Mouse (Mus musculus): ENCODE measurements around the gene Aida. TPM values are rescaled to one million over a fixed set of nuclear protein-coding genes. Genes with fewer than 3 reads are reported as not detected.
"Not testable (repeated sequence)": the region's sequence is repeated elsewhere in the genome, so short reads cannot be mapped to it uniquely, and the experiment has no call there.

The Aida gene
- polyA plus RNA-seq, 1 experiment from 2014 or later, result 72.7 TPM

DNA sequence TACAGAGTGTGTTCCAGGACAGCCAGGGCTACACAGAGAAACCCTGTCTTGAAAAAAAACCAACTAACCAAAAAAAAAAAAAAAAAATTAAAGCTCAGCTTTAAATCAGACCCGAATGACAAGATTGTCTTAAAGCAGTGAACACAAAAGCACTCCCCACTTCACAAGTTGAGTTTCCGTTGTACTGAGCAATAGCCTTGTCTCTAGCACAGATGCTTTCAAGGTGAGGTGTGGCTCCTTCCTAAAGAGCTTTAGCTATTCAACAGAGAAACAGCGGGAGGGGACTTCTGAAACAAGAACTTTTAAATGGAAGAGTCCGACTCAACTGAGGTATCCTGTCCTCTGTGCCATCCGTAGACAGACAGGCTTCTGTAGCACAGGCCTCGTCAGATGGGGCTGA is 28.0 kb downstream of the Aida start:
- Histone ChIP-seq H3K9me3 (replicated peaks) (no peaks in the 10 kb centered on the region), H3K4me1 (no peaks in the 10 kb centered on the region), H3K27ac (no peak overlapping the region), H3K4me3 (no peak overlapping the region), H3K9ac (no peak overlapping the region), H3K36me3 (peaks cover 73% of the 10 kb centered on the region), H3K4me2 (replicated peaks) (no peak overlapping the region), H3K27me3 (no peaks in the 10 kb centered on the region)
- 95% methylated on average over 6 of the region's 6 CpGs for WGBS
- ATAC-seq (ENCODE audit: low FRiP score), result no peak

DNA sequence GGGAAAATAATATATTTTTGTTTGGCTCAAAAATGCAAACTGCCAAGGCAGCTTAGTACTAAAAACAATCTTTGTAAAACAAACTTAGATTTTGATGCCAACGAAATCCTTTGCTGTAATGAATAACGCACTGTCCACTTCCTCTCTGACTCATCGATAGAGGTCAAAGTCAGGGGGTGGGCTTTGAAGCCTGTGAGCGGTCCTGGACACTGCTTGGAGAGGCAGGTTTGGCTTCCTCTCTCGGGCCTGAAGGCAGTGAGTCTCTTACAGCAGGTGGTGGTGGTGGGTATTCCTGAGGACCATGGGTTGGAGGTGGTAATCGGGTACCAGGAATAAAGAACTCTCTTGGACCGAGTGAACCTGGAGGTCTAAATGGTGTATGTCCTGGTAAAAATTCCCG is 30.8 kb downstream of the Aida start:
- Histone ChIP-seq H3K27me3 (no peaks in the 10 kb centered on the region), H3K4me1 (no peaks in the 10 kb centered on the region), H3K4me3 (no peak overlapping the region), H3K36me3 (peaks cover 78% of the 10 kb centered on the region), H3K27ac (no peak overlapping the region), H3K9me3 (replicated peaks) (no peaks in the 10 kb centered on the region), H3K4me2 (replicated peaks) (no peak overlapping the region), H3K9ac (no peak overlapping the region)
- WGBS, result 94% methylated on average over 8 of the region's 8 CpGs
- ATAC-seq (ENCODE audit: low FRiP score), result no peak

DNA sequence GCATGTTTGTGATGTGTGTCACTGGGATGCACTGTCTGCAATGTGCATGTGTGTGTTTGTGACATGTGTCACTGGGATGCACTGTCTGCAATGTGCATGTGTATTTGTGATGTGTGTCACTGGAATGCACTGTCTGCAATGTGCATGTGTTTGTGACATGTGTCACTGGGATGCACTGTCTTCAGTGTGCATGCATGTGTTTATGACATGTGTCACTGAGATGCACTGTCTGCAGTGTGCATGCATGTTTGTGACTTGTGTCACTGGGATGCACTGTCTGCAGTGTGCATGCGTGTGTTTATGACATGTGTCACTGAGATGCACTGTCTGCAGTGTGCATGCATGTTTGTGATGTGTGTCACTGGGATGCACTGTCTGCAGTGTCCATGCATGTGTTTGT is 46.5 kb downstream of the Aida start:
- not testable (repeated sequence) for ATAC-seq (ENCODE audit: low FRiP score); H3K4me2 ChIP-seq (replicated peaks); H3K4me3 ChIP-seq; H3K27me3 ChIP-seq; H3K9ac ChIP-seq; H3K9me3 ChIP-seq (replicated peaks); H3K27ac ChIP-seq
- WGBS, result 100% methylated on average over 1 of the region's 1 CpGs
- H3K4me1 ChIP-seq, result peaks cover 14% of the 10 kb centered on the region
- peaks cover 32% of the 10 kb centered on the region for H3K36me3 ChIP-seq

DNA sequence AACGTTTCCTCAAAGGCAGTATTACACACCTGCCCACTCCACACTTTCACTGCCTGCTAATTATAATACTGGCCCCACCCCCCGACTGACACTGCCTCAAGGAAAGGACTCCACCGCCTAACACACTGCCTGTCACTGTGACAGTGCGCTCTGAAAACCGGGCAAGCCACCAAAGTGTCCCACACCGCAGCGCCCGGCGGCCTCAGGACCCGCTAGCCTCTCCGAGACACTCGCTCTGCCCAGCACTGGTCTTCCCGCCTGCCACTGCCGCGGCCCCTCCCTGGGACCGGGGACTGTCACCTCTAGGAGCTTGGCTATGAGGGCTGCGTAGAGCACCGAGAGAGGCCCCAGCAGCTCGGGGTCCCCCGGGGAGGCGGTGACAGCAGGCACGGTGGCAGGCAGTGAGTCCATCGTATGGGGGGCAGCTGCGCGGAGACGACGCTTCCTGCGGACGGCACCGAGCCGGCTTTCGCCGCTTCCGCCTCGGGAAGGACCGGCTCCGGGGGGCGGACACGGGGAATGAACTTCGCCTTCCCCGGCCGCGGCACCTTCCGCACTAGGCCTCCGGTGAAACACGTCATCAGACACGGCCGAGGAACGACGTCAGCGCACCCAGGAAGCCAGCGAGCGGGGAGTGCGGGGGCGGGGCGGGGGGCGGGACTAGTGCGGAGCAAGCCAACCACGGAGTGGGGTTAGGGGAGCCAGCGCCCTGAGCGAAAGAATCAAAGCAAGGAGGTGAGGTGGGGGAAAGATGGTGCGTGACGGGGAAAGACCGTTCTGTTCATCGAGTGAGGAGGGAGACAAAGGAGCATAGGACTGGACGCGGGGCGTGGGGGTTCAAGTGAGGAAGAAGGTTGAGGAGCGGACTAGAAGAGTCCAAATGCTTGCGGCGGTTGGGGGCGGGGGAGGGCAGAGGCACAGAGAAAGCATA is 48.8 kb downstream of the Aida start:
- peaks cover 33% of the 10 kb centered on the region for H3K36me3 ChIP-seq
- H3K9me3 ChIP-seq (replicated peaks), result no peaks in the 10 kb centered on the region
- H3K4me1 ChIP-seq, result peaks cover 14% of the 10 kb centered on the region
- peak; percentile 98 for ATAC-seq (ENCODE audit: low FRiP score)
- WGBS, result under 1% methylated on average over 72 of the region's 72 CpGs
- H3K9ac ChIP-seq, result peak overlapping the region; percentile 86
- H3K27me3 ChIP-seq, result no peaks in the 10 kb centered on the region
- H3K4me3 ChIP-seq, result peak overlapping the region; percentile 91
- peak overlapping the region; percentile 82 for H3K27ac ChIP-seq
- H3K4me2 ChIP-seq (replicated peaks), result peak overlapping the region; percentile 91

DNA sequence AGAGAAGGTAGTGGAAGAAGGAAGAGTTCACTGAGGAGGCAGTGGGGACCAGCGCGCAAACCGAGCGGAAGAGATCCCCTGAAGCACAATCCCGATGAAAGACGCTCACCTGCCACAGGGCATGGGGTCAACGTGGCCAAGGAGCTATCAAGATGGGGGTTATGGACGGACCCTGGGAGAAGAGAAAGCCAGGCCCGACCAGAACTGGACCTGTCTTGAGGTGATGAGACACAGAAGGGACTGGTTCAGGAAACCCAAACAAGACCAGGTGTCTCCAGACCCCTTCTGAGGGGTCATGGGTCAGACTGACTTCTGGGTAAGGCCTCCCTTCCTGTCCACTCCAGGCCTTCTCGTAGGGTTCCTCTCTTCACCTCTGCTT is 49.4 kb downstream of the Aida start:
- ATAC-seq (ENCODE audit: low FRiP score), result peak; percentile 53
- 11% methylated on average over 10 of the region's 10 CpGs for WGBS
- Histone ChIP-seq H3K4me2 (replicated peaks) (peak overlapping the region; percentile 91), H3K27me3 (no peaks in the 10 kb centered on the region), H3K9ac (peak overlapping the region; percentile 86), H3K36me3 (peaks cover 36% of the 10 kb centered on the region), H3K4me3 (peak overlapping the region; percentile 91), H3K4me1 (peaks cover 14% of the 10 kb centered on the region), H3K9me3 (replicated peaks) (no peaks in the 10 kb centered on the region), H3K27ac (peak overlapping the region; percentile 82)

DNA sequence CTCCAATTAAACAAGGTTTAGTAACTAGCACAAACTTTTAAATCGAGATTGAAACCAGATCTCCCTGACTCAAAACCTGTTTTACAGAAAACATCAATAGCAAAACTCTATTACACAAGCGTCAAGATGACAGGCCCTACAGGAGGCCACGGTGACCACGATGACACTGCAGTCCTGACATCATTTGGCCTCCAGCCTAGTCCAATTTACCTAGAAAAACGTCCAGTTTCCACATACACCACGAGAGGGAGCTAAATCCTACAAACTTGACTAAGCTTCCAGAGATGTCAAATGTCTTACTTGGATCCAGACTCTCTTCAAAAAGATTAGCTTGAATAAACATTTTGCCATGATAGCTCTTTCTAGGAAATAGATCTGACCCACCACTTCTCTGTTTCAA is 53.5 kb downstream of the Aida start:
- 29% methylated on average over 6 of the region's 6 CpGs for WGBS
- Histone ChIP-seq H3K4me1 (peaks cover 12% of the 10 kb centered on the region), H3K9me3 (replicated peaks) (no peaks in the 10 kb centered on the region), H3K36me3 (peaks cover 53% of the 10 kb centered on the region), H3K4me3 (no peak overlapping the region), H3K4me2 (replicated peaks) (no peak overlapping the region), H3K9ac (no peak overlapping the region), H3K27ac (no peak overlapping the region), H3K27me3 (no peaks in the 10 kb centered on the region)
- no peak for ATAC-seq (ENCODE audit: low FRiP score)

DNA sequence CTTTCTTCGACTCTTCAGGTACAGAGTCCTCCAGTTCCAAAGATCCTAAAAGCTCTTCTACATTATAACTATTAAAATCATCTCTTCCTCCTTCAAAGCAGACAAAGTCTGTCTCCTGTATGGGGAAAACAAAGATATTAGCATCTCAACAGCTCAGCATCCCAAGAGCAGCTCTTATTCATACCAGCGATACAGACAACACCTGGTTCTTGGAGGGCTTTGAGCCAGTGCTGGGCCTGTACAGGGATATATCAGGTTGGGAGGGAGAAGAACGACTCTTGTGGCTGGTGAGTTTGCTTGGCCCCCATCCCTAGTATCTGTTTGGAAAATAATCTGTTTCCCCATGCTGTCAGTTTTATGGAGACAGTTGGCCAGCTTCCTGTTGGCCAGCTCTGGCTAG is 62.5 kb downstream of the Aida start:
- WGBS, result 94% methylated on average over 3 of the region's 3 CpGs
- no peaks in the 10 kb centered on the region for H3K4me1 ChIP-seq
- no peak overlapping the region for H3K4me3 ChIP-seq
- H3K36me3 ChIP-seq, result peaks cover 65% of the 10 kb centered on the region
- H3K9me3 ChIP-seq (replicated peaks), result no peaks in the 10 kb centered on the region
- no peaks in the 10 kb centered on the region for H3K27me3 ChIP-seq
- no peak overlapping the region for H3K4me2 ChIP-seq (replicated peaks)
- H3K9ac ChIP-seq, result no peak overlapping the region
- no peak overlapping the region for H3K27ac ChIP-seq
- ATAC-seq (ENCODE audit: low FRiP score), result no peak

DNA sequence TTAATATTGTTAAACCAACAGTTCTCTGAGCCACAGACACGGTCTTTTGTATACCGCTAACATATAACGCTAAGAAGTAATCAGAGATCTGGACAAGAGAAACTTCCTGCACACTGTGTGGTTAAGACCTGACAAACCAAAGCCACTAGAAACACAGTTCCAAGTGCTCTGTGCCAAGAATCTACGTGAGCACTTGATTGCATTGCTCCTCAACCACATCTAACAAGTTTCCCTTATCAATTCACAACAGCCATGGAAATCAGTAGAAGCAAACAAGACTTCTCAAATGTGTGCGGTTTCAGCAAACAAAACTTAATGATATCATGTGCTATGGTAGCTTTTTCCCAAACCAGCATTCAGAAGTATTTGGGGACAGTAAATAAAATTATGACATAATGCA is 65.9 kb downstream of the Aida start:
- peaks cover 51% of the 10 kb centered on the region for H3K36me3 ChIP-seq
- H3K27ac ChIP-seq, result no peak overlapping the region
- H3K9ac ChIP-seq, result no peak overlapping the region
- H3K4me2 ChIP-seq (replicated peaks), result no peak overlapping the region
- no peak overlapping the region for H3K4me3 ChIP-seq
- no peak for ATAC-seq (ENCODE audit: low FRiP score)
- WGBS, result 95% methylated on average over 5 of the region's 5 CpGs
- no peaks in the 10 kb centered on the region for H3K9me3 ChIP-seq (replicated peaks)
- 0 out of 2 replicates have a peak, but pooled peaks cover 3% of the 10 kb centered on the region for H3K4me1 ChIP-seq
- H3K27me3 ChIP-seq, result no peaks in the 10 kb centered on the region

DNA sequence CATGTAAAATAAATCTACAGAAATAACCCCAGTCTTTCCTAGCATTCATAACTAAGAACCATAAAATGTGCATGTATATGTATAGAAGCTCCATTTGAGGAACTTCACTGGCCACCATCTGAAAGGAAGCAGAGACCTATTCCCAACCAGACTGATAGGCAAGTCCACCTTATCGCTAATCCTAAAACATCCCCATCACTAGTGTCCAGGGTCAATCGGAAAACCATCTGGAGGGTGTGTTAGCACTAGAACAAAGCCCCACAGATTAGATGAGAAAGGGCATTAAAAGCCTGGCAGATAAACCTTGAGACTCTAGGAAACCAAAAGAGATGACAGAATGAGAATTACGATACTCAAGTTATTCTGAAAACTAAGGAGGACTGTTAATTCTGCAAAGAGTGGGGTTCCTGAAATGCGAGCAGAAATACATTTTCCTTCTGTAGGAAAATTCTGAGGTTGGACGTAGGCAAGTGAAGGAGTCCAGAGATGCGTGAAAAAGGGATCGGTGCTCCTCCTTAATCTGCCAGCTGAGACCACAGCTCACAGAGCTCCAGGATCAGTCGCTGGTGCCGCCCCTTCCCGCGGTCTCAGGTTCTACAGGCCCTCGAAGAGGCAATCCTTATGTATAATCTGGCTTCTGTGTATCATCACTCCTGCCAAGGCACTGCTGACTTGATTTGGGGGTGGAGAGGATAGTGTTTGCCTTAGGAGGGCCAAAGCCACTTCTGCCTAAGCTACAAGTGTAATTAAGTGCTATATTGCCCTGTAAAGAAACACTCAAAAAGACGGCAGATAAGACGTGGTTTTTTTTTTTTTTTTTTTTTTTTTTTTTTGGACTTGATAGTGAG is 66.6 kb downstream of the Aida start:
- Histone ChIP-seq H3K4me2 (replicated peaks) (no peak overlapping the region), H3K27ac (no peak overlapping the region), H3K9ac (no peak overlapping the region), H3K4me3 (no peak overlapping the region), H3K4me1 (peaks cover 8% of the 10 kb centered on the region; the same call in 1 of the 2 replicates), H3K36me3 (peaks cover 45% of the 10 kb centered on the region), H3K27me3 (no peaks in the 10 kb centered on the region), H3K9me3 (replicated peaks) (no peaks in the 10 kb centered on the region)
- 93% methylated on average over 14 of the region's 14 CpGs for WGBS
- ATAC-seq (ENCODE audit: low FRiP score), result no peak

DNA sequence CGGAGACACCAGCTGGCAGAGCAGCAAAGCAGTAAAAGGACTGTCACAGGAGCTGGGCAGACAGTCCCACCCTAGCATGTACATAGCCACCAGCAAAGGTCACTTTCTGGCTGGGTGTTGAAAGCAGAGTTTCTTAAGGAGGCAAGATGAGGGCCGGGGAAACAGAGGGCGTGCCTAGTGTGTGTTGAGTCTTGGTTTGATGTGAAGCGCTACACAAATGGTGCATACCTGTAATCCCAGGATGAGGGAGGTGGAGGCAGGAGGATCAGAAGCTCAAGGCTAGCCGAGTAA is 67.1 kb downstream of the Aida start:
- H3K4me1 ChIP-seq, result peaks cover 13% of the 10 kb centered on the region
- ATAC-seq (ENCODE audit: low FRiP score), result no peak
- no peak overlapping the region for H3K27ac ChIP-seq
- WGBS, result 94% methylated on average over 5 of the region's 5 CpGs
- peaks cover 39% of the 10 kb centered on the region for H3K36me3 ChIP-seq
- no peaks in the 10 kb centered on the region for H3K9me3 ChIP-seq (replicated peaks)
- no peak overlapping the region for H3K4me2 ChIP-seq (replicated peaks)
- H3K9ac ChIP-seq, result no peak overlapping the region
- no peak overlapping the region for H3K4me3 ChIP-seq
- no peaks in the 10 kb centered on the region for H3K27me3 ChIP-seq

DNA sequence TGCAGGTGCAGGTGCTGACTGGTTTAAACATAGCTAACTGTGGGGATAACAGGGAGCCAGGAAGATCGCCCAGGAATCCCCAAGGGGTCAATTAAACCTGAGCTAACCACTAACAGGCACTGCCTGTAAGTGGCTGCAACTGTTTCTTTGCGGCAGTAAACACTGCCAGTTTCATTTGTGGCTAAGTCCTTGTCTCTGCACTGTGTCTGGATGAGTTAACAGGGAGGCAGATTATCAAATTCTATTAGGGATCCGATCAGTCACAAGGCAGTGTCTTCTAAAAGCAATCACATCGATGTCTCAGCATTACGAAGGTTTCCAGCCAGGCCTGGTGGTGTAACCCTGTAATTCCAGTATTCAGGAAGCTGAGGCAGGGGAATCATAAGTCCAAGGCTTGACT is 70.0 kb downstream of the Aida start:
- no peak for ATAC-seq (ENCODE audit: low FRiP score)
- Histone ChIP-seq H3K27ac (no peak overlapping the region), H3K4me1 (peaks cover 15% of the 10 kb centered on the region), H3K9ac (no peak overlapping the region), H3K36me3 (peaks cover 16% of the 10 kb centered on the region), H3K27me3 (no peaks in the 10 kb centered on the region), H3K4me3 (no peak overlapping the region), H3K9me3 (replicated peaks) (no peaks in the 10 kb centered on the region), H3K4me2 (replicated peaks) (no peak overlapping the region)
- 85% methylated on average over 5 of the region's 5 CpGs for WGBS

DNA sequence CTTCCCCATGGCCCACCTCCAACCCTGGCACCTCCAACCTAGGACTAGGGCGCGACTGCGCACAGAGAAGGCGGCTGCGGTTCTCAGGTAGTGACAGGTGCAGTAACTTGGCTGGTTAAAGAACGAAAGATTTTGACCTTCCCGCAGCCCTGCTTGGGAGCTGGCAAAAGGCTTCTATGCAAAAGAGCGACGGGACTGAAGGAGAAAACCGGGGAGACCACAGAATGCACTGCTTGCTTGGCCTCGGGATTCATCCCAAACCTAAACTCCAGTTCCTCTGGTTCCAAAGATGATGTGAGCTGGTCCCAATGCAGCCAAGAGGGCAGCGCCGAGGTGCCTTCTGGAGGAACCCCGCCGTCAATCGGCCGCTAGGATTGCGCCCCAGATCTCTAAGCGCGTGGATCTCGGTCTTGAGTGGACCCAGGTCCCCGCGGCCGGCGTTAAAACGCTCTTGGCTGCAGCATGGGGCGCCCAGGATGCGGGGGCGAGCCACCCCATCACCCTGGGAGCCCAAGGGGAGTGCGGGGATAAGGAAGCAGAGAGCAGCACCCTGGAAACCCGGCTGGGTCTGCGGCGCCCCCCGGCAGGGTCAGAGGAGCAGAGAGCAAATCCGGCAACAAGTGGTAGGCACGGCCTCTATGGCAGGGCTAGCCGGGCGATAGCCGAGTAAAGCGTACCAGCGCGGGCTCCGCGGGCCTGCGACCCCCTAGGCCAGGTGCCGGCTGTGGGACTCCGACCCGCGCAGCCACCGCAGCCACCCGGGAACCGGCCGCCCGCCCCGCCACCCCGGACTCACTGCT is 72.4 kb downstream of the Aida start:
- WGBS, result 2% methylated on average over 54 of the region's 56 CpGs
- peaks cover 15% of the 10 kb centered on the region for H3K4me1 ChIP-seq
- no peaks in the 10 kb centered on the region for H3K9me3 ChIP-seq (replicated peaks)
- H3K9ac ChIP-seq, result peak overlapping the region; percentile 90
- peak overlapping the region; percentile 89 for H3K4me2 ChIP-seq (replicated peaks)
- H3K27me3 ChIP-seq, result no peaks in the 10 kb centered on the region
- peak; percentile 86 for ATAC-seq (ENCODE audit: low FRiP score)
- H3K4me3 ChIP-seq, result peak overlapping the region; percentile 87
- peak overlapping the region; percentile 80 for H3K27ac ChIP-seq
- peaks cover 12% of the 10 kb centered on the region for H3K36me3 ChIP-seq
